Mouse (Mus musculus): ENCODE results near the gene Rnf214. TPM values are rescaled to one million over a fixed set of nuclear protein-coding genes. Genes with fewer than 3 reads are reported as not detected.

Gene Rnf214
- polyA plus RNA-seq, 1 experiment from 2014 or later, result 51.3 TPM

DNA sequence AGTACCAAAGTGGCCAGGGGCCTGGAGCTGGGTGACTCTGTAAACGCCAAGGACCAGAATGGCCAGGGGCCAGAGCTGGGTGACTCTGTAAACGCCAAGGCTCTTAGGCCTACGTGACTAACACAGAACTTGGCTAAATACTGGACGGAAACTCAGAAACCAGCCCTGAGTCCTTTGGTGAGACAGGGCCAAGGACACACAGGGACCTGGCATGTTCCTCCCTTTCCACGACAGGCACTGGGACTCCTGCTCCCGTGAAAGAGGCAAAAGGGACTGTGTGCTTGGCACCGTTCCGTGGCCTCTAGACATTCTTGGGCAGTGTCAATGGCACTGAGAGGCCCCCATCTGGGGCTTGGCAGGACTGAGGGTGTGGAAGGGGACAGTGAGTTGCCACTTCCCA, 31.4 kb upstream of the Rnf214 start:
- H3K9ac ChIP-seq (ENCODE audit: low read length), result no peak overlapping the region
- H3K27ac ChIP-seq (ENCODE audit: low read length), result no peak overlapping the region
- H3K4me3 ChIP-seq (ENCODE audit: low read length), result no peak overlapping the region
- peaks cover 13% of the 10 kb centered on the region for H3K4me1 ChIP-seq (replicated peaks; ENCODE audit: control insufficient read depth, insufficient read depth, low read length)
- WGBS, result 80% methylated on average over 8 of the region's 8 CpGs
- H3K4me2 ChIP-seq (ENCODE audit: low read depth, low read length), result no peak overlapping the region
- no peaks in the 10 kb centered on the region for H3K9me3 ChIP-seq (ENCODE audit: control insufficient read depth, low read length)
- H3K27me3 ChIP-seq (ENCODE audit: control insufficient read depth, insufficient read depth, low read depth, low read length), result no peaks in the 10 kb centered on the region
- ATAC-seq (ENCODE audit: low read depth), result no peak
- peaks cover 15% of the 10 kb centered on the region for H3K36me3 ChIP-seq (ENCODE audit: control insufficient read depth, insufficient read depth, low read length)

DNA sequence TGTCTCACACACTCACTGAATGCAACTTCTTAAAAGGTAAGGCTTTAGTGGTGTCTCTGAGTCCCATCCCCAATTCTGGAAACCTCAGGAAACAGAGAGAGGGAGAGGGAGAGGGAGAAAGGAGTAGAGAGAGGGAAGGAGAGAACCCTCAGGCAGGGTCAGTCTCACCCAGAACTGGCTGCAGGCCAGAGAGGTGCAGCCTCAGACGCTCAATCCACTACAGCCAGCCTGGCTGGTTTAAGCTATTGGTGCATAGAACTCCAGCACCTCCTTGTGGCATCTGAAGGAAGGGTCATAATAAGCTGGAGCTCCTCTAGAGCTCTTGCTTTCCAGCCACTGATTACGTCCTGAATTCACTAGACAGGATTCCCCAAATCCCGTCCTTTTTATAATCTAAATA, 30.2 kb upstream of the Rnf214 start:
- no peak overlapping the region for H3K9ac ChIP-seq (ENCODE audit: low read length)
- WGBS, result 11% methylated on average over 3 of the region's 3 CpGs
- H3K9me3 ChIP-seq (ENCODE audit: control insufficient read depth, low read length), result no peaks in the 10 kb centered on the region
- H3K36me3 ChIP-seq (ENCODE audit: control insufficient read depth, insufficient read depth, low read length), result peaks cover 6% of the 10 kb centered on the region
- no peak overlapping the region for H3K4me2 ChIP-seq (ENCODE audit: low read depth, low read length)
- H3K4me3 ChIP-seq (ENCODE audit: low read length), result no peak overlapping the region
- peaks cover 24% of the 10 kb centered on the region for H3K4me1 ChIP-seq (replicated peaks; ENCODE audit: control insufficient read depth, insufficient read depth, low read length)
- ATAC-seq (ENCODE audit: low read depth), result peak; percentile 69
- H3K27me3 ChIP-seq (ENCODE audit: control insufficient read depth, insufficient read depth, low read depth, low read length), result no peaks in the 10 kb centered on the region
- peak overlapping the region; percentile 60; the same call in 1 of the 2 replicates for H3K27ac ChIP-seq (ENCODE audit: low read length)

DNA sequence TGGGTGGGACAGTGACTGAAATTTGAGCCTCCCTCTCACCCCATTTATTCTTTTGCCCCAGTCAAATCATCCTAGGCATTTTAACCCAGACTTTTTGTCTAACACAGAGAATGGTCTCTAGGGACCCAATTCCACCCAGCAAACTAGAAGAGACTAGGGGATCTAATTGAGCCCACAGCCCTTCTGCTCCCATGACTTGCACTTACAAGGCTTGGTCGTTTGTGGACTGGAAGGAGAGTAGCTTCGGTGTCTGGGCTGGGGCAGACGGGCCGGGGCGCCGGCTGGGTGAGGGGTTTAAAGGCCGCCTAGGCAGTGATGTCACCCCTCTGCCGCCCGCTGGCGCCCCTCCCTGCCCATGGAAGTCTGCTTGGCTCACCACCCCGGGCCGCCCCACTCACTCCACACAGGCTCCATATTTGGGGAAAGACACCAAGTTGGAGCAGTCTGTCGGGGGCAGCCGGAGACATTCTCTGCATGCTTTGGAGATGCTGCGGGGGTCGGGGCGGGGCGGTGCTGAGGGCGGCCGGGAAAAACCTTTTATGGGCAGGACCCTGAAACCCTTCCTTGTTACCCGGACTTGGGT, 29.0 kb upstream of the Rnf214 start, which contains the start of gene Tagln:
Tagln (minus strand) TSS at position 431 of the 583 bp plus-strand sequence.
- Histone ChIP-seq H3K27me3 (ENCODE audit: control insufficient read depth, insufficient read depth, low read depth, low read length) (no peaks in the 10 kb centered on the region), H3K4me1 (replicated peaks; ENCODE audit: control insufficient read depth, insufficient read depth, low read length) (peaks cover 31% of the 10 kb centered on the region), H3K36me3 (ENCODE audit: control insufficient read depth, insufficient read depth, low read length) (peaks cover 8% of the 10 kb centered on the region), H3K9me3 (ENCODE audit: control insufficient read depth, low read length) (no peaks in the 10 kb centered on the region), H3K4me2 (ENCODE audit: low read depth, low read length) (peak within 1 kb of the TSS; percentile 52), H3K27ac (ENCODE audit: low read length) (peak within 1 kb of the TSS; percentile 60), H3K4me3 (ENCODE audit: low read length) (peak within 1 kb of the TSS; percentile 34), H3K9ac (ENCODE audit: low read length) (peak within 1 kb of the TSS; percentile 53; the same call in 1 of the 2 replicates)
- ATAC-seq (ENCODE audit: low read depth), result peak; percentile 78
- 2% methylated on average over 21 of the region's 21 CpGs for WGBS

DNA sequence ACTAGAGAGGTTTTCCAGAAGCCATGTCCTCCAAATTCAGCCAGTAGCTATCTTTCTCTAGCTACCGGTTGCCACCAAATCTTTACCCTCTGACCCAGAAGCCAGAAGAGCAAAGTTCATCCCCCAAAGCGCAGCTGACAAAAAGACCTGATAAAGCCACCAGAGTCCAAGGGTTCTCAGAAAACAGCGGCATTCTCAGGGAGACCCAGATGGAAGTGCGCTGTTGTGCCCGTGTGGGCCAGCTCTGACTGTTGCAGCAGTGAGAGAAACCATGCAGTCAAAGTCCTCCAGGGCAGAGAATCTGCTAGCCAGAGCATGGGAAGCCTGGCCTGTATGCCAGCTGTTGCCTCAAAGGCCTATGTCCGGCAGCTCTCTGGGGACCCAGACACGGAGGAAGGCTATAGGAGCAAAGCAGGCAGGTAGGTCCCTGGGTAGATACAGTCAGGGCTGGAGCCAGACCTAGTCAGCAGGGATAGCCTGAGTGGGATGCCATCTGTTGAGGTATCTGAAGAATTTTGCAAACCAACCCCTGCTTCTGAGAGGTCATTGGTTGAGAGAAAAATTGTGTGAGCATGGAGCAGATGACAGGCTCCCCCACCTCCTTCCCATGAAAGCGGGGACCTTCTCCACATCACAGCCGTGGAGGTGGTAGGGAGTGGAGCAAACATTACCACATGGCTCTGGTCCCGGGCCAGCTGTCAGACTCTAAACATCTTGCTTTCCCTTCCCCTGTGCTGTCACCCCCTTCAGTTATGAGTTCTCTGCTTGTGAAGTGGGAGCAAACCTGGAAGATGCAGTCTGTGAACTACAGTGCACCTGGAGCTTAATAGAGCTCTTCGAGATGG, 26.1 kb upstream of the Rnf214 start:
- H3K4me3 ChIP-seq (ENCODE audit: low read length), result no peak overlapping the region
- 55% methylated on average over 11 of the region's 11 CpGs for WGBS
- H3K27me3 ChIP-seq (ENCODE audit: control insufficient read depth, insufficient read depth, low read depth, low read length), result no peaks in the 10 kb centered on the region
- peaks cover 31% of the 10 kb centered on the region for H3K4me1 ChIP-seq (replicated peaks; ENCODE audit: control insufficient read depth, insufficient read depth, low read length)
- H3K9ac ChIP-seq (ENCODE audit: low read length), result peak overlapping the region; percentile 31; the same call in 1 of the 2 replicates
- ATAC-seq (ENCODE audit: low read depth), result no peak
- peak overlapping the region; percentile 25 for H3K4me2 ChIP-seq (ENCODE audit: low read depth, low read length)
- peaks cover 7% of the 10 kb centered on the region; the same call in 1 of the 2 replicates for H3K36me3 ChIP-seq (ENCODE audit: control insufficient read depth, insufficient read depth, low read length)
- H3K27ac ChIP-seq (ENCODE audit: low read length), result peak overlapping the region; percentile 60
- no peaks in the 10 kb centered on the region for H3K9me3 ChIP-seq (ENCODE audit: control insufficient read depth, low read length)

DNA sequence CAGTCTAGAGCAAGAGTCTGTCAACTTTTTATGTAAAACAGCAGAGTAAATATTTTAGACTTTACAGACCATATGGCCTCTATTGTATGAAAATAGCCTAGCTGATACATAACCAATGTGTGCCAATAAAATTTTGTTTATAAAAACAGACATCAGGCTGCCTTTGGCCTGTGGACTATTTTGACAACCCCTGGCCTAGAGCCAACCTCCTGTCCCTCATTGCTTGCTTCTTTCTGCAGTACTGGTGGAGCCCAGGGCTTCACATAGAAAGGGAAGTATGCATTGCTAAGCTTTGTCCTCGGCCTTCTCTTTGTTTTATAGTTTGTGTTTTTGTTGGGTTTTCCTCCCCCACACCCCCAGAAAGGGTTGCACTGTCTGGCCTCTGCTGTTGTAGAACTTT, 25.2 kb upstream of the Rnf214 start:
- Histone ChIP-seq H3K4me1 (replicated peaks; ENCODE audit: control insufficient read depth, insufficient read depth, low read length) (peaks cover 31% of the 10 kb centered on the region), H3K27me3 (ENCODE audit: control insufficient read depth, insufficient read depth, low read depth, low read length) (no peaks in the 10 kb centered on the region), H3K36me3 (ENCODE audit: control insufficient read depth, insufficient read depth, low read length) (peaks cover 12% of the 10 kb centered on the region), H3K9ac (ENCODE audit: low read length) (no peak overlapping the region), H3K4me3 (ENCODE audit: low read length) (no peak overlapping the region), H3K4me2 (ENCODE audit: low read depth, low read length) (no peak overlapping the region), H3K27ac (ENCODE audit: low read length) (peak overlapping the region; percentile 60), H3K9me3 (ENCODE audit: control insufficient read depth, low read length) (no peaks in the 10 kb centered on the region)
- WGBS, result 33% methylated on average over 1 of the region's 1 CpGs
- peak; percentile 25; the same call in 1 of the 2 replicates for ATAC-seq (ENCODE audit: low read depth)

DNA sequence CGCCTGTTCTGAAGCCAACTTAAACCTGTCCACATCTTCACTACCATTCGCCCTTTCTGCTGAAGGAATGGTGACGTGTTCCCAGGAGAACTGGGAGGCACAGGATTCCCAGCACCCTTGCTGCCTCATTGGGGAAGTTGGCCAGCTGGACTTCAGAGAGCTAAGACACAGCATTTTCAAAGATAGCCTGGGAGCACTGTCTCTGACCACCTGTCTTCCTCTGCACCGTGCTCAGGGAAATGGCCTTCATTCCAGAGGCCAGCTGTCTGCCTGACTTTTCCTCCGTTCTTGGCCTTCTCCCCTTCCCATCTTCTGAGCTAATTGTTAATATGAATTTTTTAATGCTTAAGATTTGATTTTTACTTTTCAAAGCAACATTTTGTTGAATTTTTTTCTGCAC, 22.6 kb upstream of the Rnf214 start:
- no peak for ATAC-seq (ENCODE audit: low read depth)
- no peaks in the 10 kb centered on the region for H3K27me3 ChIP-seq (ENCODE audit: control insufficient read depth, insufficient read depth, low read depth, low read length)
- H3K4me3 ChIP-seq (ENCODE audit: low read length), result no peak overlapping the region
- no peak overlapping the region for H3K27ac ChIP-seq (ENCODE audit: low read length)
- WGBS, result 84% methylated on average over 5 of the region's 5 CpGs
- H3K9ac ChIP-seq (ENCODE audit: low read length), result no peak overlapping the region
- H3K36me3 ChIP-seq (ENCODE audit: control insufficient read depth, insufficient read depth, low read length), result peaks cover 18% of the 10 kb centered on the region
- H3K4me1 ChIP-seq (replicated peaks; ENCODE audit: control insufficient read depth, insufficient read depth, low read length), result peaks cover 22% of the 10 kb centered on the region
- no peaks in the 10 kb centered on the region for H3K9me3 ChIP-seq (ENCODE audit: control insufficient read depth, low read length)
- H3K4me2 ChIP-seq (ENCODE audit: low read depth, low read length), result no peak overlapping the region

DNA sequence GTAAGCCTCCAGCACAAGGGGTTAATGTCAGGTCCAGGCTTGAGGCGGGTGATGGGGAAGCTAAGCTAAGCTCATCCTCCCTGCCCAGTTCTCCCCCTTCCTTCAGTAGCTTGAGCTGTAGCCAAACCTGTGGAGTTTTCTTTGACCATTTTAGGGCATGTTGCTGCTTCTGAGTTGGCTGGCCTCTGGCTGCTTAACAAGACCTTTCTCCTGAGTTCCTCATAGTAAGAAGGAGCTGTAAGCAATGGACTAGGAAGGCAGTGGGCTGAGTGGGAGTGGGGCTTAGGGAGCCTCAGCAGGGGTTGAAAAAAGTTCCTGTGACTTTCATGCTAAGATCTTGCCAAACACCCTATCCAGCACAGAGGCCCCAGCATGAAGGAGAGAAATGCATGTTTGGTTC, 13.2 kb upstream of the Rnf214 start:
- 42% methylated on average over 1 of the region's 1 CpGs for WGBS
- Histone ChIP-seq H3K27me3 (ENCODE audit: control insufficient read depth, insufficient read depth, low read depth, low read length) (no peaks in the 10 kb centered on the region), H3K4me2 (ENCODE audit: low read depth, low read length) (no peak overlapping the region), H3K4me1 (replicated peaks; ENCODE audit: control insufficient read depth, insufficient read depth, low read length) (peaks cover 4% of the 10 kb centered on the region; the same call in 1 of the 2 replicates), H3K36me3 (ENCODE audit: control insufficient read depth, insufficient read depth, low read length) (peaks cover 35% of the 10 kb centered on the region), H3K9me3 (ENCODE audit: control insufficient read depth, low read length) (no peaks in the 10 kb centered on the region), H3K9ac (ENCODE audit: low read length) (no peak overlapping the region), H3K27ac (ENCODE audit: low read length) (peak overlapping the region; percentile 62), H3K4me3 (ENCODE audit: low read length) (no peak overlapping the region)
- peak; percentile 12; the same call in 1 of the 2 replicates for ATAC-seq (ENCODE audit: low read depth)

DNA sequence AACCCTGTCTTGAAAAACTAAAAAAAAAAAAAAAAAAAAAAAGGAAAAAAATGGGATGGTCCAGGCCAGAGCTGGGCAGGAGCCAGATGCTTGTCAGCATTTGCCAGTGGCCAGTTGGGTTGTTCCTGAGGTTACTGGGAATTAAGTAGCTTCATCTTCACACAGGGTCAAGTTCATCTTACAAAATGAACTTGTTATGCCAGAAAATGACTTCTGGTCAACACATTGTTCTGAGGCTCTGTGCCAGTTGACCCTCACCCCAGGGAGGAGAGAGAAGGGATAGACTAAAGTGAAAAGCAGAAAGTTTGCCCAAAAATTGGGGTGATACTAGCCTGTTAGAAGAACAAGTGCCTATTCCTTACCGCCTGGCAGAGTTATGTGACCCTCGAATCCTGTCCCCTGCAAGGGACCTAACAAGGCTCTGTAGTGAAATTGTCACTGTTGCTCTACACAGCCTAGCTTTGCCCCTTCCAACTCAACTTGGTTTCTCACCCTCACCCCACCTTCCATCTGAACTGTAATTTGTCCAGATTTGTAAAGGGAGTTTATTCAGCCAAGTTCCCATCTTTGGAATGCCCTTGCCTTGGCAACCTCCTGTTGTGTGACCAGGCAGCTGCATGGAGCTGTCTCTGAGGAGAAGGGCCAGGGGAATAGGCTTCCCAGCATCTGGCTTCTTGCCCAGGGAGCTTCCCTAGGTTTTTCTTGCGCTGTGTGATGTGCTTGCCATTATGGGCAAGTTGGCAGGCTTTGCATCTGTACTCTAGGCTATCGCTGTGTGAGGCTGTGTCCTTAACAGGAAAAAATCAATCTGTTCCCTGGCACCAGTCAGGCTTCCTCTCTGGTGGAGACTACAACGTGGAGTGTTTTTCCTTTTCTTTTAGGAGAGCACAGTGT, 10.6 kb upstream of the Rnf214 start:
- no peak overlapping the region for H3K4me2 ChIP-seq (ENCODE audit: low read depth, low read length)
- WGBS, result 60% methylated on average over 5 of the region's 5 CpGs
- no peaks in the 10 kb centered on the region for H3K27me3 ChIP-seq (ENCODE audit: control insufficient read depth, insufficient read depth, low read depth, low read length)
- peak; percentile 80 for ATAC-seq (ENCODE audit: low read depth)
- no peak overlapping the region for H3K9ac ChIP-seq (ENCODE audit: low read length)
- H3K4me3 ChIP-seq (ENCODE audit: low read length), result no peak overlapping the region
- H3K4me1 ChIP-seq (replicated peaks; ENCODE audit: control insufficient read depth, insufficient read depth, low read length), result peaks cover 4% of the 10 kb centered on the region; the same call in 1 of the 2 replicates
- H3K27ac ChIP-seq (ENCODE audit: low read length), result peak overlapping the region; percentile 66
- peaks cover 39% of the 10 kb centered on the region for H3K36me3 ChIP-seq (ENCODE audit: control insufficient read depth, insufficient read depth, low read length)
- no peaks in the 10 kb centered on the region for H3K9me3 ChIP-seq (ENCODE audit: control insufficient read depth, low read length)

Data from lung, embryonic 16.5 days (tissue).